Mouse (Mus musculus) embryo, embryonic 11.5 days (tissue): ENCODE data around the gene Slc12a8.

Source experiments
- DNase-seq: peaks from one replicate; pipeline ENCODE4 v3.0.0-alpha.2; 2012; ENCODE audit warnings: low read depth, low spot score

Slc12a8 gene

GRCm38 (mm10) chr16:33610466-33610865 is 93.3 kb downstream of the Slc12a8 start:
- DNase-seq, result no peak

- no peak for DNase-seq
Measured at GRCm38 (mm10) chr16:33611291-33611690, 94.2 kb downstream of the Slc12a8 start.

DNA sequence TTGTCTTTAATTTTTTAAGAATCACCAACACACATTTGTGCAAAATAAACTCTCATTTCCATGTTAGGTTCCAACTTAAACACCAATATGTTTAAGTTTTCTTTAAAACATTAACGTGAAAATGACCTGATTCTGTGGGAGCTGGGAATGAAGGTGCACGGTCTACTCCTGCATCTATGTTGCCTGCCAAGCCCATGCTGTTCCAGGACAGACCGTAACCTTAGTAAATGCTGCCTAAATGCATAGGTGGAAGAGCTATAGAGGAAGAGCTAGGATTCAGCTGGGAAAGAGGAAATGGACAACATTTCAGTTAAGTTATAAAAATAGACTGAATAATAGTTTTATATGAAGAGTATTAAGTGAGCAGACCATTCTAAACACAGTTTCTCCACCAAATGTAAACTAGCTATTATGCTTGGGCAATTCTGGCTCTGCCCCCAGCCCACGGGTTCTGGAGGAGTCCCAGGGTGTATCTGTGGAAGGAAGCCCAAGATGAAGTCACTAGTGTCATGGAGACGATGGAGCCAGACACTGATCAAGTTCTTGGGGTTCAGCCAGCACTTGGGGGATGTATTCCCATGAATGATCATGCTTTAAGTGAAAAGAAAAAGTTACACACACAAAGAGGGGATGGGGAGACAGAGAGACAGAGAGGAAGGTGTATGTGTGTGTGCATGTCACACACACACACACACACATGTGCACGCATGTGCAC is 95.1 kb downstream of the Slc12a8 start:
- no peak for DNase-seq

DNA sequence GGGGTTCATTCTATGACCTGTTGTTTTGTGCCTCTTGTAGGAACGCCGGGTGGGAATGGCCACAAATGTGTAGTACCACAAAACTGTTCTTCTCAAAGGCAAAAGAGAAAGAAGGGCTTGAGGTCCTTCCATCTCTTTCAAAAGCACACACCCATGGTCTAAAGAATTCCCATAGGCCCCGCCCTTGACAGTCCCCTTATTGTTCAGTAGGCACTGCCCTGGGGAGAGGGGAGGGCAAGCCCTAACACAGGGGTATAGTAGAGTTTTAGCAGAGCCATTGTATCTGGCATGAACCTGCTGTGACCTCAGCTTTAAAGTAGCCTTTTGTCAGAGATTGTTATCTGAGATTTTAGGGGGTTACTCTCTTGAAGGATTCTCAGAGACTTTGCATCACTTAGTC is 98.9 kb downstream of the Slc12a8 start:
- no peak for DNase-seq

DNA sequence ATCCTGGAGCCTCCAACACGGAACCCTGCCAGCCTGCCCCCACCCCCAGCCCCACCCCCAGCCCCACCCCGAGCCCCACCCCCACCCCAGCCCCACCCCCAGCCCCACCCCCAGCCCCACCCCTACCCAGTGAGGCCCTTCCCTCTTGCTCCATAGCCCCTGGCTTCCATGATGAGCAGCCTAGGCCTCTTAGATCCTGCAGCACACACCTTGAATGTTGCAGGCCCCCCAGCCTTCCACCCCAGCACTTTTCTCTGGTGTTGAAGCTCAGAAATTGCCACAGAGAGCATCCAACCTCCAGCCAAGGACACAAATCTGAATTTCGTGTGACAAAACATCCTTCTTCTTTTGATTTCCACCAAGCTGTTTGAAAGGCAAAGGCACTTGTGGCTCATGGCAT is 104.7 kb downstream of the Slc12a8 start:
- no peak for DNase-seq

DNA sequence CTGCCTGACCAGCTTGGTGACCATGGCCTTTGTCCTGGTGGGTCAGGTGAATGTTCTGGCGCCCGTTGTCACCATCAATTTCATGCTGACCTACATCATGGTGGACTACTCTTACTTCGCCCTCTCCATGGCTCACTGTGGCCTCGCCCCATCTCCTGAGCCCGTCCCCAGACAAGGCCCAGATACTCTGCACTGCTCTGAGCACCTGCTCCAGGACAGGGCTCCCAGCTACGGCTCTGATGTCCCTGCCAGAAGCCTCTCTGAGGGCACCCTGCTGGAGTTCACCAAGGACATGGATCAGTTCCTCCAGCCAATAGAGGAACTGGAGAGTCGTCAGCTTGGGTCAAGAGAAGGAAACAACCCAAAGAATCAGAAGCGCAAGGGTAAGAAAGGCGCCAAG is 107.5 kb downstream of the Slc12a8 start:
- DNase-seq, result no peak

- no peak for DNase-seq
Measured at GRCm38 (mm10) chr16:33629539-33629938, 112.4 kb downstream of the Slc12a8 start.

- DNase-seq, result no peak
Measured at GRCm38 (mm10) chr16:33635836-33636595, 118.9 kb downstream of the Slc12a8 start.

GRCm38 (mm10) chr16:33641779-33642178 is 124.7 kb downstream of the Slc12a8 start:
- no peak for DNase-seq

GRCm38 (mm10) chr16:33653116-33653515 is 136.0 kb downstream of the Slc12a8 start:
- DNase-seq, result no peak

- DNase-seq, result no peak
Measured at GRCm38 (mm10) chr16:33655443-33655842, 138.3 kb downstream of the Slc12a8 start.

DNA sequence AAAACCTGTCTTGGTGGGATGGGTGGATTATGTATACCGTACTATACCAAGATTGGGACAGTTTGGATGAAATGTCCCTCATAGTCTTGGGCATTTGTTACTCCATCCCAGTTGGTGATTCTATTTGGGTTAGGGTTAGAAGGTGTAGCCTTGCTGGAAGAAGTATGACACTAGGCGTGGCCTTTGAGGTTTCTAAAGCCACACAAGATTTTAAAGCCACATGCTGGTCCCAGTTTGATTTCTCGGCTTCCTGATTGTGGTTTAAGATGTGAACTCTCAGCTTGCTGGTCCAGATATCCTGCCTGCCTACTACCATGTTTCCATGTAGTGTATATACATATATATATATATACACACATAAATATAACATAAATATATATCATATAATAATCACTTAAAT is 140.1 kb downstream of the Slc12a8 start:
- no peak for DNase-seq

- no peak for DNase-seq
Measured at GRCm38 (mm10) chr16:33658121-33658520, 141.0 kb downstream of the Slc12a8 start.

GRCm38 (mm10) chr16:33659521-33659920 is 142.4 kb downstream of the Slc12a8 start:
- no peak for DNase-seq

GRCm38 (mm10) chr16:33660125-33660524 is 143.0 kb downstream of the Slc12a8 start:
- DNase-seq, result no peak

GRCm38 (mm10) chr16:33662841-33663240 is 145.7 kb downstream of the Slc12a8 start:
- DNase-seq, result no peak

DNA sequence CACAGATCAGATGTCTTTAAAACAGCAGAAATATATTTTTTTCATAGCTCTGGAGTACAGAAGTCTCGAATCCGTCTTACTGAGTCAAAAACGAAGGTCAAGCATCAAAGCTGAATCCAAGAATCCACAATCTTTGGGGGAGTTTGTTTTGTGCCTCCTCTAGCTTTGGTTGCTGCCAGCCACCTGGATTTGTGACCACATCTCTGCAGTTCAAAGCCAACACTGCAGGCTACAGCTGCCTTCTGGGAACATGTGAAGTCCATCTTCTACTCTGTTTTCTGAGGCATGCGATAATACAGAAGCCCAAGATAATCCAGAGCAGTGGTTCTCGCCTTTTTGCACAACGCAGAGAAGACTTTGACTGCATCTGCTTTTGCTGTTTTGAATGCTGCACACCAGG is 149.1 kb downstream of the Slc12a8 start:
- DNase-seq, result no peak

DNA sequence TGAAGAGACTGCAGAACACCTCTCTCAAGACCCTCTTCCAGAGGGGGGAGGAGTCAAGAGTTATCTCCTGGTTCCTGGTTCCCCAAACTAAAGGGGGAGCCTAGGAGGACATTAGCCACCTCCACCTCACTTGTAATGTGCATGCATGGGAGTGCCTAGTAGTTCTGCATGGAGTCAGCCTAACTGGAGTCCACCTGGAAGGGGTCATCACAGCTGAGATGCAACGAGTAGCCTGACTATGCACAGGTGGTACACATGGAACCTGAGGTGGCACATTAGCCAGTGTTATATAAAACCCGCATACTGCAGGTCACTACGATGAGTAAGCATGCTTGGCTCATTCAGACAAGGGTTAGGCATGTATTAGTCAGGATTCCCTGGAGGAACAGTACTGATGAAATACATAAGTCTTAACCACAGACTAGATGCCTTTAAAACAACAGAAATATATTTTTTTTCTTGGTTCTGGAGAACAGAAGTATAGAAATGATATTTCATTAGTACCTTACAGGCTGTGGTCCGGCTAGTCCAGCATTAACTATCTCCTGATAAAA is 149.9 kb downstream of the Slc12a8 start:
- DNase-seq, result no peak

GRCm38 (mm10) chr16:33668448-33668847 is 151.3 kb downstream of the Slc12a8 start:
- DNase-seq, result no peak

- DNase-seq, result no peak
Measured at GRCm38 (mm10) chr16:33669072-33669471, 151.9 kb downstream of the Slc12a8 start.

DNA sequence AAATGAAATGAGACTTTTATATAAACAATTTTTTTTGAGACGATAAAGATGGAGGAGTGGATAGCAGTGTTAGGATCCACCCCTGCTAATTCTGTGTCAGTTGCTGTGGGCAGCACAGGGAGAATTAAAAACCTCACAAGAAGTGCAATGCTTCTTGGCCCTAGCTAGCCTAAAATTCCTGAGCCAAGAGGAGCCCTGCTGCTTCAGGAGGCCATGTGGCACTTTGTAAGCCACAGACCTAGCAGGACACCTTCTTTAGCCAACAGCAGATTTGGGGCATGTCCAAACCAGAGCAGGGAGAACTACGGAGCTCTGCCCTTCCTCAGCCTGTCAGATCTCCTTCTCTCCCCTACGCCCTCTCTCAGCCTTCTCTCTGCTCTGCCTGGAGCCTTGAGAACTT is 153.2 kb downstream of the Slc12a8 start:
- no peak for DNase-seq

DNA sequence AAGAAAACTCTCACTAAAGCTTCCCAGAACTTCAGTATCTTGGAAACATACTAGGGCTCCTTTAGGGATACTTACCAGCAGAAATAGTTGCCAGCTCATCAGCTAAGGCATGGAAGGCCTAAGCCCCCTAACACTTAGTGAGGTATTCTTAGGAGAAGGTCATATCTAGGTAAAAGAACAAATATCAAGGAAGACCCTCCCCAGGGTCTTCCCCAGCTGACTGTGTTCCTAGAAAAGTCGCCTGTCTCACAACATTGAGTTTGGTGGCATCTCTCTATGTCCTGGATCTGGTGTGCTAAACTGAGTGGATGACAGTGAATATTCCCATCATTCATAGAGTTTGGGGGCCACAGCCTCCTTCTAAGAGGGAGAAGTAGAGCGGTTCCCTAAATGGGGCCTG is 153.8 kb downstream of the Slc12a8 start:
- DNase-seq, result no peak

DNA sequence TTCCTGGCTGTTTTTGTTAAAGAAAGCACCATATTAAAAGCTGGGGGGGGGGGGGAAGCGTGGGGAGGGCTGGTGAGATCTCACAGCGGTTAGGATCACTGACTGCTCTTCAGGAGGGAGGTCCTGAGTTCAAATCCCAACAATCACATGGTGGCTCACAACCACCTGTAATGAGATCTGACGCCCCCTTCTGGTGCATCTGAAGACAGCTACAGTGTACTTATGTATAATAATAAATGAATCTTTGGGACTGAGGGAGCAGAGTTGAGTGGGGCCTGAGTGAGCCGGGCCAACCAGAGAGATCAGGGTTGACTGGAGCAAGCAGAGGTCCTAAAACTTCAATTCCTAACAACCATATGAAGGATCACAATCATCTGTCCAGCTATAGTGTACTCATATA is 155.1 kb downstream of the Slc12a8 start:
- no peak for DNase-seq
